ENCODE assay signal across 8 mouse cellular contexts in the genomic region with DNA sequence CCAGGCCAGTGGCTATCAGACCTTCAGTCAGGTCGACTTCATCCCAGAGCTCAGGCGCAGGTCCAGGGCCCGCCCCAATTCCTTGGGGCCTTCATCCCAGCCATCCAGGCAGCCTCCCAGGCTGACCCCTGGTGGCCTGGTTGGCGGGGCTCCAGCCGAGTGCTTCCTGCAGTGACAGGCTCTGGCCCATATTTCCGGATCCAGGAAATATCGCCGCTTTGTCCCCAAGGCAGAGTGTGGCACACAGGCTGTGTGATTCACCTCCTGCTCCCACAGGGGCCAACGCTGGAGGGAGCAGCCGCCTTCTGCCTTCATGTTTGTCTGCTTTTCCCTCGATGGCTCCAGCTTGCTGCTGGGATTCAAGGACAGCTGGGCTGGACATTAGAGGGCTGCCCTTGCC. TPM values are rescaled to one million over a fixed set of nuclear protein-coding genes. Genes with fewer than 3 reads are reported as not detected.
DNase-seq lines count a peak whose midpoint lies in the region; ATAC-seq and TF ChIP-seq lines count a peak whose summit lies in the region.

No protein-coding gene starts in this region.

- peaks cover 34% of the 10 kb centered on the region for H3K36me3 ChIP-seq in forebrain, embryonic 12.5 days (replicated peaks)
- peaks cover 29% of the 10 kb centered on the region for H3K36me3 ChIP-seq in forebrain, embryonic 14.5 days (ENCODE audit: control insufficient read depth, insufficient read depth, low read length)
- peaks cover 27% of the 10 kb centered on the region for H3K36me3 ChIP-seq in embryonic facial prominence, embryonic 10.5 days (replicated peaks)
- peaks cover 30% of the 10 kb centered on the region for H3K36me3 ChIP-seq in limb, embryonic 14.5 days (ENCODE audit: control insufficient read depth, insufficient read depth, low read length)
- peaks cover 12% of the 10 kb centered on the region; the same call in 1 of the 2 replicates for H3K36me3 ChIP-seq in small intestine, adult 2 months (ENCODE audit: control insufficient read depth, insufficient read depth, low read length)
- H3K36me3 ChIP-seq in midbrain, embryonic 13.5 days, result peaks cover 26% of the 10 kb centered on the region

- H3K4me2 ChIP-seq in forebrain, embryonic 12.5 days, result no peak overlapping the region
- H3K4me2 ChIP-seq in forebrain, embryonic 14.5 days (ENCODE audit: low read length), result no peak overlapping the region
- no peak overlapping the region for H3K4me2 ChIP-seq in limb, embryonic 14.5 days (replicated peaks; ENCODE audit: low read depth, low read length, severe bottlenecking)
- no peak overlapping the region for H3K4me2 ChIP-seq in midbrain, embryonic 13.5 days (replicated peaks)

- no peak for ATAC-seq in forebrain, embryonic 12.5 days (ENCODE audit: low FRiP score)
- no peak for ATAC-seq in forebrain, embryonic 14.5 days
- ATAC-seq in limb, embryonic 14.5 days (ENCODE audit: low FRiP score, low read depth), result no peak
- ATAC-seq in midbrain, embryonic 13.5 days, result no peak

- intact Hi-C loops in heart, postnatal 14 days (cut with DNase I), result no loop called here

- 0 out of 2 replicates have a peak, but pooled peaks cover 3% of the 10 kb centered on the region for H3K27me3 ChIP-seq in forebrain, embryonic 12.5 days
- H3K27me3 ChIP-seq in forebrain, embryonic 14.5 days (replicated peaks; ENCODE audit: control insufficient read depth, insufficient read depth, low read length), result no peaks in the 10 kb centered on the region
- H3K27me3 ChIP-seq in embryonic facial prominence, embryonic 10.5 days (replicated peaks; ENCODE audit: low read depth, poor library complexity, severe bottlenecking), result no peaks in the 10 kb centered on the region
- H3K27me3 ChIP-seq in limb, embryonic 14.5 days (ENCODE audit: control insufficient read depth, insufficient read depth, low read length), result no peaks in the 10 kb centered on the region
- H3K27me3 ChIP-seq in small intestine, adult 2 months (ENCODE audit: control insufficient read depth, insufficient read depth, low read length), result no peaks in the 10 kb centered on the region
- no peaks in the 10 kb centered on the region for H3K27me3 ChIP-seq in midbrain, embryonic 13.5 days

- WGBS in forebrain, embryonic 12.5 days, result 62% methylated on average over 11 of the region's 11 CpGs
- 67% methylated on average over 11 of the region's 11 CpGs for WGBS in forebrain, embryonic 14.5 days
- WGBS in embryonic facial prominence, embryonic 10.5 days, result 22% methylated on average over 11 of the region's 11 CpGs
- WGBS in limb, embryonic 14.5 days, result 37% methylated on average over 11 of the region's 11 CpGs
- WGBS in small intestine, adult 2 months, result 58% methylated on average over 11 of the region's 11 CpGs
- 54% methylated on average over 11 of the region's 11 CpGs for WGBS in midbrain, embryonic 13.5 days

- no peak for TF ChIP-seq CTCF in small intestine, adult 2 months (IDR thresholded peaks at IDR 0.05; ENCODE audit: extremely low read depth, insufficient read length, insufficient replicate concordance, low read depth, low read length)

- no peak overlapping the region for H3K27ac ChIP-seq in forebrain, embryonic 12.5 days
- no peak overlapping the region for H3K27ac ChIP-seq in forebrain, embryonic 14.5 days (ENCODE audit: low read depth, low read length)
- H3K27ac ChIP-seq in embryonic facial prominence, embryonic 10.5 days (replicated peaks), result peak overlapping the region; percentile 26
- H3K27ac ChIP-seq in limb, embryonic 14.5 days (replicated peaks; ENCODE audit: low read depth, low read length), result no peak overlapping the region
- peak overlapping the region; percentile 33; the same call in 1 of the 2 replicates for H3K27ac ChIP-seq in small intestine, adult 2 months (ENCODE audit: insufficient read depth, low read depth, low read length)
- H3K27ac ChIP-seq in midbrain, embryonic 13.5 days, result no peak overlapping the region; the same call in 1 of the 2 replicates

- no peak for DNase-seq in forebrain, embryonic 14.5 days (ENCODE audit: low spot score)
- peak; percentile 94 to 98 for DNase-seq in adrenal gland, adult (ENCODE audit: inconsistent age in 2 of 2, low spot score in 1 of 2)
- peak; percentile 67 for DNase-seq in embryonic facial prominence, embryonic 10.5 days (ENCODE audit: low spot score)
- DNase-seq in heart, postnatal 14 days, result peak; percentile 95 to 97
- DNase-seq in limb, embryonic 14.5 days (ENCODE audit: low spot score), result peak; percentile 36

- H3K9me3 ChIP-seq in forebrain, embryonic 12.5 days, result no peaks in the 10 kb centered on the region
- no peaks in the 10 kb centered on the region for H3K9me3 ChIP-seq in forebrain, embryonic 14.5 days (replicated peaks; ENCODE audit: control insufficient read depth, low read length)
- no peaks in the 10 kb centered on the region for H3K9me3 ChIP-seq in embryonic facial prominence, embryonic 10.5 days
- no peaks in the 10 kb centered on the region for H3K9me3 ChIP-seq in limb, embryonic 14.5 days (ENCODE audit: control insufficient read depth, low read length)
- no peaks in the 10 kb centered on the region for H3K9me3 ChIP-seq in midbrain, embryonic 13.5 days

- peaks cover 11% of the 10 kb centered on the region for H3K4me1 ChIP-seq in forebrain, embryonic 12.5 days
- H3K4me1 ChIP-seq in forebrain, embryonic 14.5 days (ENCODE audit: control insufficient read depth, insufficient read depth, low read length), result no peaks in the 10 kb centered on the region
- peaks cover 53% of the 10 kb centered on the region for H3K4me1 ChIP-seq in embryonic facial prominence, embryonic 10.5 days
- H3K4me1 ChIP-seq in limb, embryonic 14.5 days (ENCODE audit: control insufficient read depth, insufficient read depth, low read length), result peaks cover 22% of the 10 kb centered on the region
- H3K4me1 ChIP-seq in small intestine, adult 2 months (ENCODE audit: control insufficient read depth, insufficient read depth, insufficient read length, low read length), result peaks cover 2% of the 10 kb centered on the region
- H3K4me1 ChIP-seq in midbrain, embryonic 13.5 days (replicated peaks), result peaks cover 12% of the 10 kb centered on the region

- H3K9ac ChIP-seq in forebrain, embryonic 12.5 days, result peak overlapping the region; percentile 17; the same call in 1 of the 2 replicates
- H3K9ac ChIP-seq in forebrain, embryonic 14.5 days (ENCODE audit: low read length), result no peak overlapping the region
- H3K9ac ChIP-seq in limb, embryonic 14.5 days (ENCODE audit: low read depth, low read length, severe bottlenecking), result no peak overlapping the region
- no peak overlapping the region for H3K9ac ChIP-seq in midbrain, embryonic 13.5 days (replicated peaks)

- TF ChIP-seq POLR2A in limb, embryonic 14.5 days (IDR thresholded peaks at IDR 0.05; ENCODE audit: borderline replicate concordance, extremely low read depth, insufficient read depth, insufficient read length), result no peak
- no peak for TF ChIP-seq POLR2A in small intestine, adult 2 months (IDR thresholded peaks at IDR 0.05; ENCODE audit: low read depth, low read length)

- H3K4me3 ChIP-seq in forebrain, embryonic 12.5 days (replicated peaks), result no peak overlapping the region
- H3K4me3 ChIP-seq in forebrain, embryonic 14.5 days (ENCODE audit: low read depth, low read length), result no peak overlapping the region
- H3K4me3 ChIP-seq in embryonic facial prominence, embryonic 10.5 days, result no peak overlapping the region
- H3K4me3 ChIP-seq in limb, embryonic 14.5 days (replicated peaks; ENCODE audit: low read length), result no peak overlapping the region
- no peak overlapping the region for H3K4me3 ChIP-seq in small intestine, adult 2 months (ENCODE audit: low read depth, low read length)
- no peak overlapping the region for H3K4me3 ChIP-seq in midbrain, embryonic 13.5 days (replicated peaks)

RNA-seq across cellular contexts. Expression of a gene that starts 8.6 kb away (rescaled TPM):
- 12.6 and 15.1 TPM in 2 replicates for polyA plus RNA-seq in forebrain, embryonic 12.5 days (2016; fragmentation: Nextera tagmentation; extraction: Ambion mirVana)
- 2.2 and 3.8 TPM in 2 replicates for polyA plus RNA-seq in forebrain, embryonic 14.5 days (2014; fragmentation: Nextera tagmentation; extraction: Ambion mirVana)
- 24.5 and 25.3 TPM in 2 replicates for polyA plus RNA-seq in embryonic facial prominence, embryonic 10.5 days (2016; fragmentation: Nextera tagmentation; extraction: Ambion mirVana)
- 10 to 100 TPM; 16.4 to 18.7 TPM for total RNA-seq in heart, postnatal 14 days (2021)
- polyA plus RNA-seq in limb, embryonic 14.5 days (2012; rRNA removed), result 41.6 and 59.5 TPM in 2 replicates
- 5.9 and 6.8 TPM in 2 replicates for polyA plus RNA-seq in limb, embryonic 14.5 days (2014; fragmentation: Nextera tagmentation; extraction: Ambion mirVana)
- 18.6 and 25.8 TPM in 2 replicates for polyA plus RNA-seq in small intestine, adult 2 months (2012; rRNA removed)
- polyA plus RNA-seq in midbrain, embryonic 13.5 days (2015; fragmentation: Nextera tagmentation; extraction: Ambion mirVana), result 11.6 and 13.2 TPM in 2 replicates

RNA-seq across cellular contexts. Expression of a gene that starts 10.7 kb away (rescaled TPM):
- 11.1 and 13.4 TPM in 2 replicates for polyA plus RNA-seq in forebrain, embryonic 12.5 days (2016; fragmentation: Nextera tagmentation; extraction: Ambion mirVana)
- 5.4 and 6.3 TPM in 2 replicates for polyA plus RNA-seq in forebrain, embryonic 14.5 days (2014; fragmentation: Nextera tagmentation; extraction: Ambion mirVana)
- polyA plus RNA-seq in embryonic facial prominence, embryonic 10.5 days (2016; fragmentation: Nextera tagmentation; extraction: Ambion mirVana), result 2.4 and 3.2 TPM in 2 replicates
- total RNA-seq in heart, postnatal 14 days (2021), result 10 to 100 TPM; 16.6 to 18.4 TPM
- 37.2 and 43.3 TPM in 2 replicates for polyA plus RNA-seq in limb, embryonic 14.5 days (2012; rRNA removed)
- polyA plus RNA-seq in limb, embryonic 14.5 days (2014; fragmentation: Nextera tagmentation; extraction: Ambion mirVana), result 1.8 and 3.0 TPM in 2 replicates
- 9.0 and 19.8 TPM in 2 replicates for polyA plus RNA-seq in small intestine, adult 2 months (2012; rRNA removed)
- polyA plus RNA-seq in midbrain, embryonic 13.5 days (2015; fragmentation: Nextera tagmentation; extraction: Ambion mirVana), result 5.3 and 9.3 TPM in 2 replicates

RNA-seq across cellular contexts. Expression of a gene that starts 15.1 kb away (rescaled TPM):
- 27.6 and 30.2 TPM in 2 replicates for polyA plus RNA-seq in forebrain, embryonic 12.5 days (2016; fragmentation: Nextera tagmentation; extraction: Ambion mirVana)
- 5.8 and 6.8 TPM in 2 replicates for polyA plus RNA-seq in forebrain, embryonic 14.5 days (2014; fragmentation: Nextera tagmentation; extraction: Ambion mirVana)
- 58.0 and 59.2 TPM in 2 replicates for polyA plus RNA-seq in embryonic facial prominence, embryonic 10.5 days (2016; fragmentation: Nextera tagmentation; extraction: Ambion mirVana)
- total RNA-seq in heart, postnatal 14 days (2021), result 10 to 100 TPM; 19.3 to 26.2 TPM
- 59.8 and 77.7 TPM in 2 replicates for polyA plus RNA-seq in limb, embryonic 14.5 days (2012; rRNA removed)
- 53.2 and 57.2 TPM in 2 replicates for polyA plus RNA-seq in limb, embryonic 14.5 days (2014; fragmentation: Nextera tagmentation; extraction: Ambion mirVana)
- 182 and 329 TPM in 2 replicates for polyA plus RNA-seq in small intestine, adult 2 months (2012; rRNA removed)
- 8.0 and 10.2 TPM in 2 replicates for polyA plus RNA-seq in midbrain, embryonic 13.5 days (2015; fragmentation: Nextera tagmentation; extraction: Ambion mirVana)

RNA-seq across cellular contexts. Expression of a gene that starts 27.5 kb away (rescaled TPM):
- 146 and 155 TPM in 2 replicates for polyA plus RNA-seq in forebrain, embryonic 12.5 days (2016; fragmentation: Nextera tagmentation; extraction: Ambion mirVana)
- 207 and 225 TPM in 2 replicates for polyA plus RNA-seq in forebrain, embryonic 14.5 days (2014; fragmentation: Nextera tagmentation; extraction: Ambion mirVana)
- 131 and 134 TPM in 2 replicates for polyA plus RNA-seq in embryonic facial prominence, embryonic 10.5 days (2016; fragmentation: Nextera tagmentation; extraction: Ambion mirVana)
- total RNA-seq in heart, postnatal 14 days (2021), result 10 to 100 TPM; 33.5 to 36.4 TPM
- 101 and 127 TPM in 2 replicates for polyA plus RNA-seq in limb, embryonic 14.5 days (2012; rRNA removed)
- polyA plus RNA-seq in limb, embryonic 14.5 days (2014; fragmentation: Nextera tagmentation; extraction: Ambion mirVana), result 94.6 and 99.6 TPM in 2 replicates
- polyA plus RNA-seq in small intestine, adult 2 months (2012; rRNA removed), result 46.3 and 85.3 TPM in 2 replicates
- 197 TPM in 2 replicates for polyA plus RNA-seq in midbrain, embryonic 13.5 days (2015; fragmentation: Nextera tagmentation; extraction: Ambion mirVana)

RNA-seq across cellular contexts. Expression of a gene that starts 29.0 kb away (rescaled TPM):
- 0.20 and 0.21 TPM in 2 replicates for polyA plus RNA-seq in forebrain, embryonic 12.5 days (2016; fragmentation: Nextera tagmentation; extraction: Ambion mirVana)
- 0.11 and 0.13 TPM in 2 replicates for polyA plus RNA-seq in forebrain, embryonic 14.5 days (2014; fragmentation: Nextera tagmentation; extraction: Ambion mirVana)
- polyA plus RNA-seq in embryonic facial prominence, embryonic 10.5 days (2016; fragmentation: Nextera tagmentation; extraction: Ambion mirVana), result 0.12 and 0.26 TPM in 2 replicates
- total RNA-seq in heart, postnatal 14 days (2021), result under 1 TPM in 1 of 2 experiments, not detected in 1; 0.12 TPM
- polyA plus RNA-seq in limb, embryonic 14.5 days (2012; rRNA removed), result 1.3 and 1.6 TPM in 2 replicates
- 0.57 and 1.2 TPM in 2 replicates for polyA plus RNA-seq in limb, embryonic 14.5 days (2014; fragmentation: Nextera tagmentation; extraction: Ambion mirVana)
- not detected in 2 replicates for polyA plus RNA-seq in small intestine, adult 2 months (2012; rRNA removed)
- polyA plus RNA-seq in midbrain, embryonic 13.5 days (2015; fragmentation: Nextera tagmentation; extraction: Ambion mirVana), result 0.11 TPM in 1 of 2 replicates, not detected in the other

Comparison
In these comparisons a context has a peak if more than half of its experiments do, and no peak if none do; other contexts are left out.
1. H3K27ac ChIP-seq: peak in embryonic facial prominence, embryonic 10.5 days (single experiment) and small intestine, adult 2 months (single experiment); none in forebrain, embryonic 12.5 days (single experiment), forebrain, embryonic 14.5 days (single experiment), limb, embryonic 14.5 days (single experiment) and midbrain, embryonic 13.5 days (single experiment).